Mouse (Mus musculus): ENCODE results near the gene Slc35f6.
A peak's percentile ranks its signal among the peaks of the same experiment; 100 is the strongest.

Gene Slc35f6

DNA sequence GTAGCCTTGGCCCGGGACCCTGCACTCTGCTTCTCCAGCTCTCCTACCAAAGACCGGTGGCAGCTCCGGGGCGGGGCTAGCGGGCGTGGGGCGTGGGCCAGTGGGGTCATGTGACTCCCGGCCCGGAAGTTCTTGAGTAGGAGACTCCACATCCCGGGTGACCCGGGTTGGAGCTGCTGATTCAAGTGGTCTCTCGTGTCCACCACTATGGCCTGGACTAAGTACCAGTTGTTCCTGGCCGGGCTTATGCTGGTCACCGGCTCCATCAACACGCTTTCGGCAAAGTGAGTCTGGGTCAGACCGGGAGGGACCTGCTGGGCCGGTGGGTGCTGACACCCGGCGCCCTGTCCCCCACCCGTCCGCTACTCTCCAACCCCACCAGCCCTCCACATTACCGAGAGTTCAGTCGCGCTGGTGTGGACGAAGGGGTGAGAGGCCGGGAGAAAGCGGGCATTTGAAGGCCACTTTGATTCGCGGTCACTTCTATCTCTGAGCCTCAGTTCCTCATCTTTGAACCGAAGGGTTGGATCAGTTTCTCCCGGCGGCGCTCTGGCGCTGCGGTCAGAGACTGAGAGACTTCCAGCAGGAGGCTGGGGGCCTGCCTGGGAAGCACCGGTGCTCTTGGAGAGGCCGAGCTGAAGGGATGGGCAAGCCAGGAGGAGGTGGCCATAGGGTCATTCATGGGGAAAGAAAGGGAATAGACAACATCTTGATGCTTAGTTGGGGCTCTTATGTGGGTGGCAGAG is at the start of gene Slc35f6:
Gene Slc35f6 (plus strand): TSS at position 119 of the 746 bp plus-strand sequence.
- DNase-seq = peak; percentile 91

GRCm38 (mm10) chr5:30601397-30601796 is 46.3 kb upstream of the Slc35f6 start:
- no peak for DNase-seq

GRCm38 (mm10) chr5:30603255-30603654 is 44.5 kb upstream of the Slc35f6 start:
- no peak for DNase-seq

DNA sequence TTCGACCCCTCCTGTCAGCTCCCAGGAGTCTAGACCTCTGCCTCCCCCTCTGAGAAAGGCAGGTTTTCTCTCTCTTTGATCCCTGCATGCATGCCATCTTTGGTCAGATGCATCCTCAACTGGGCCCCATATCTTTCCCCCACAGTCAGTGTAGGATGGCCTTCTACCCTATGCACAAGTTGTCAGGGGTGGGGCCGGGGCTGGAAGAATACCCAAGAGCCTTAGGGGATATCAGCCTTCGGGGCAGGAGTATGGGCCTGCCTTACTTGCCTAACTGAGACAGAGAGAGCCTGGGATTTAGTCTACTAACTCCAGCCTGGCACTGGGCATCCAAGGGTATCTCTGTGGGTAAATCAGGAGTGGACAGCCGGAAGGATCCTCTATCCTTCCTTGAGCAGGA is 43.8 kb upstream of the Slc35f6 start:
- DNase-seq = no peak

DNA sequence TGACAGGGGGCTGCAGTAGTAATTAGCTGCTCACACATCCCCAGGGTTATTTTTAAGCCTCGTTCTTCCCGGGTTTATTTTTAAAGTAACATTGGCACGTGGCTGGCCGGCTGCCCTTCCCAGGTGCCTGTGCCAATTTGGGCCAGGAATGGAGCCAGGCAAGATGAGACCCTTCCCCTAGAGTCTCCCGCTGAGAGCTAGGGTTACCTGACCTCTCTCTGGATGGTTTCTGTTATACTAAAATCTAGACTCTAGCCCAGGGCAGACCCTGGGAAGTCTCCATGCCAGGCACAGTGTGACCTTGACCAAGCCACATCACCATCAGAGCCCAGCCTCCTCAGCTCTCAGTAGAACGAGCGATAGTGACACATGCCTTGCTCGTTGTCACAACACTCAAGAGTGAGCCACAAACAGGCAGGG is 43.0 kb upstream of the Slc35f6 start:
- no peak for DNase-seq

GRCm38 (mm10) chr5:30605649-30606048 is 42.1 kb upstream of the Slc35f6 start:
- peak; percentile 70 for DNase-seq

DNA sequence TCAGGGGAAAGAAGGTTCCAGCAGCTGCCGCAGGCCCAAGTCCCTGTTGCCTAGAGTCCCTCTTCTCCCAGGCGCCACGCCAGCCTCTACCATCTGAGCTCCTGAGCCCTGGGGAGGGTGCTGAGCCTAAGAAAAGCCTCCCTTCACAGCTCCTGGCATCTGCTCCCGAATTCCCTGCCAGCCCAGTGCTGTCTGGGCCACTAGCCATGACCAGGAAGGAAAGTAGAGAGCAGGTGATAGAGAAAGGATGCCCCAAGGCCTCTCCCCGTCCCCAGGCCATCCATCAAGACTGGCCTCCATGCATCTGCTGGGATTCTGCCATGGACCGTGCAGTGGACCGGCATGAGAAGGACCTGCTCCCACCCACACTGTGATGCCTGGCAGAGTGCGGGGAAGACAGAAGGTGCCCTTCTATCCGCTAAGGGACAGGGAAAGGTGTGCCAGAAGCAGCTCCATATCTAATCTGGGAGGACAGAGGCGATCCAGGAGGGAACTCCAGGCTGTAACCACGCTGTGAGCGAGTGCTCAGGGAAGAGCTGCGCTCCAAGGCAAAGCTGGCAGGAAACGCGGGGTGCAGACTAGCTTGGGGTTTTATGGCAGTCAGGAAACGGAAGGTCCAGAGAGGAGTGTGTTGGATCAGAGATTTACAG is 41.2 kb upstream of the Slc35f6 start:
- DNase-seq = peak; percentile 98

- no peak for DNase-seq
Measured at GRCm38 (mm10) chr5:30609094-30609493, 38.6 kb upstream of the Slc35f6 start.

DNA sequence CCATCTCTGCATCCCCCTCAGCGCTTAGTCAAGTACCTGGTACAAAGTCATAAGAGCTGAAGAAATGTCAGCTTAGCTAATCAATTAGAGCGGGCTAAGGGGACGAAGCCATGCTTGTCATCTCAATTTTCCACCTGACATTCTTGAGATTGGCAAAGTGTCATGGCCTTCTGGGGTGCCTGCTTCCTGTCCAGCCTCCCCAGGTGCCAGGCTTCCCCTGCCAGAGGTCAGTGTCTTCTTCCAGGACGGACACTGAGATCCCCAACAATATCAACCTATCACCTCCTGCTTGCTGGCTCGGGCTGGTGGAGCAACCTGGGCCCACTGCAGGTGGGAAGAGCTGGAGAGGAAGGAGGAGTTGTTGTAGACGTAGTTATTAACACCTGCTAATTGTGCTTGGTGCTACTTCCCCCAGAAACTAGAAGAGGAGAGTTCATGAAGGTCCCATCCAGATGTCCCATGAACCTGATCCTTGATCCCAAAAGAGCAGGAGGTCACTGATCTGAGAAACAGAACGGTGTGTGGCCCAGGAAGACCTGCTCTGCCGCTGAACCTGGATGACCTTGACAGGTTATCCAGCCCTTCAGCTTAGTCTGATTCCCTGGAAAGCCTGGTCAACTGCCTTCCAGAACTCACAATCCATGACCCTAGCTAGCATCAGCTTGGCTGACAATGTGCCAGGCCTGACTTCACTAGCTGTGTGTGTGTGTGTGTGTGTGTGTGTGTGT is 37.7 kb upstream of the Slc35f6 start:
- DNase-seq = peak; percentile 52

DNA sequence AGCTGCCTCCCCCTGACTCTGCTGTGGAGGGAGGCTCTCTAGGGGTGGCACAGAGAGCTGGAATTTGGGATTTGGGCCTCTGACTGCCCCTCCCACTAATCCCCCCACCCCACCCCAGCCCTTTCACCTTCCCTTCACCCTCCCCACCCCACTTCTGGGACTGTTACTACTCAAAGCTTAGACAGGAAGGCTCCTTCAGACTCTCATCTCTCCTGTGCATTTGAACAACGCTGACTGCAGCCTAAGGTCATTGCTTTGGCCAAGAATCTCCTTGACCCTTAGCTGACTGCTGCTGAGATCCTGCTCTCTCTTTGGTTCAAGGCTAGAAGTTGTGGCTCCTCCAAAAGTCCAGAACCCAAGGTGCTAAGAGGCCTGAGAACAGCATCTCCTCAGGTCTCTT is 36.6 kb upstream of the Slc35f6 start:
- no peak for DNase-seq

DNA sequence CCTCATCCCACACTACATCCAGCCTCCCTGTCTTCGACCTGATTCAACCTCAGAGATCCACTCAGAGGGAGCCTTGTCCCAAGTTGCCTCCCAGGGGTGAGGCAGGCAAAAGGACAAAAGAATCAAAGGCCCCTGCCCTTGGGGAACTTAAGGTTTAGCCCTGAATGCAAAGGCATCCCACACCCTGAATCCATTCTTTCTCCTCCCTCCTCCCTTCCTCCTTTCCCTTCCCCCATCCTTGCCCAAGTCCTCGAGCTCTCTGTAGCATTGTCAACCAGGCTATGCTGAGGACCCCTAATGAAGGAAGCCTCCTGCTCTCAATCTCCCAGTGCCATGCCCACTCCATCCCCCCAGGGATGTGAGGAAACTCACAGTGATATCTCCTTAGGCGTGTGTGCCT is 36.0 kb upstream of the Slc35f6 start:
- no peak for DNase-seq

DNA sequence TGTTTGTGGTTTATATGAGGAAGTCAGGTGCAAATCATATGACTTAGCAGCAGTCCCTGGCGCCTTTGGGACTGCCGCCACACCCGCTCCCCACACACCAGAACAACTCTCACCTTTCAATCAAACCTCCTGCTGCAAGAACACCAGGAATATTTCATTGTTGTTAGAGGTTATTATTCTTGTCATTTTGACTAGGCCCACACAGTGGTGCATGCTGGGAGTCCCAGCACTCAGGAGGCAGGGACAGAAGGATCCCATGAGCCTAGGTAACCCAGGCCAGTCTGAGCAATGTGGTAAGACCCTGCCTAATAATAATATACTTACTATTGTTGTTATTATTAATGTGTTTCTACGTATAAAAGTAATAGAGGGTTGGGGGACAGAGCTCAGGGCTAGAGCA is 35.2 kb upstream of the Slc35f6 start:
- DNase-seq = no peak

DNA sequence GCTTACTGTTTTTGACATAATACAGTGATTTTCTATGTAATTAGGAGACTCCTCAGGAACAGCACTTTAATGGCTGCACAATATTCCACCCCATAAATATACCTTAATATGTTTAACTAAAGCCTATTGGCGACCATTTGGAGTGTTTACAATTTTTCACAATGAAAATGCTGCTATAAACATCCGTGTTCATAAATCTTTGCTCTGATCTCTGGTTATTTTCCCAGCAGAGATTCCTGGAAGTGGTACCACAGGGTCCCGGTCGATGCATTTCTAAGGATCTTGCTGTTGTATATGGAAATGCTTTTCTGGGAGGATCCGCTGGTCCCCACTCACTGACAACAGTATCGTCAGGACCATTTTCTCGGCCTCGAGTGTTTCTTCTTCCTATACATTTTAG is 34.5 kb upstream of the Slc35f6 start:
- no peak for DNase-seq

DNA sequence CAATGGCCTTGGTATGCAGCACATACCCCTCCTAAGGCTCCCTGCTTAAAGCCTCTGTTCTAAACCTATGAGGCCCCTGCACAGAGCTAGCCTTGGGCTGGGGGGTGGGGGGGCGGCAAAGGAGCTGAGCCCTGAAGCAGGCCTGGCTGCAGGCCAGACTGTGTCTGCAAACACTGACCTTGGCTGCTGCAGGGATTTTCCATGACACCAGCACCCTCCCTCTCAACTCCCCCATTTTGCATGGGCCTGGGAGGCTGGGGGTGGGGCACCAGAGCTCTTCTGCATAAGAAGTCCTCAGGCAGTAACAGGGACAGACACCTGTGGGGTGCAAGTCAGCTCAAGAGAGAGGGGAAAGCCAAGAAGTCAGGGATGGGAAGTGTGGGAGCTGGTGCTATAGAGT is 33.5 kb upstream of the Slc35f6 start:
- DNase-seq = no peak

GRCm38 (mm10) chr5:30615416-30615815 is 32.3 kb upstream of the Slc35f6 start:
- no peak for DNase-seq

GRCm38 (mm10) chr5:30615819-30616218 is 31.9 kb upstream of the Slc35f6 start:
- DNase-seq = no peak

DNA sequence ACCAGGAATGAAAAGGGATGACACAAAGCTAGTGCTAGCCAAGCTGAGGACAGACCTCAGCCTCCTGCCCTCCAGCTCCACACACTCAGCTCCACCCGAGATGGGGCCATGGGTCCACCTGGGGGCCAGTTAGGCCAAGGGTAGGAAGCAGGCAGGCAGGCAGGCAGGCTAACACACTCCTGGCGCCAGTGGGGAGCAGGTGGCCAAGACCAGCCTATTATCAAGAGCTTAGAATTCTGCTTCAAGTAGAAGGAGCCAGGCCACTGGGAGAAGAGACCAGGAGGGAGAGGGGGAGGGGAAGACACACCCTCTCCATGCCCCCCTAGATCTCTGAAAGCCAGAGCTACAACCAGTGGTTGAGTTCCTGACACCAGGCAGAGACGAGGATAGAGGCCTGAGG is 31.1 kb upstream of the Slc35f6 start:
- DNase-seq = peak; percentile 37

DNA sequence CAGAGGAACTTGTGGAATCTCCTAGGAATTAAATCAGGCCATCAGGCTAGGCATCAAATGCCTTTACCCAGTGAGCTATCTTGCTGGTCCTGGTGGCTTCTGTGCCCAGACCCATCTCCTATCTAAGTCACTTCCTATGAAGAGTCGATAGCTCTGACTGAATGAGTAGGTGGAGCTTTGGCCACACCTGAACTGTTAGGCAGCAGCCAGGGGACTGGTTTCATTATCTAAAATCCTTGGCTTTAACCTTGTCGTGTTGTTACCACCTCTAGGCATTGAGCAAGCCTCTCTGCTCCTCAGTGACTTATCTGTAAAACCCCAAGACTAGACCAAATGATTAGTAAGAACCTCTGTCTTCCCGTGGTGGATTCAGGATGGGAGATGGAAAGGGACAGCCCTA is 30.4 kb upstream of the Slc35f6 start:
- DNase-seq = no peak

GRCm38 (mm10) chr5:30617851-30618250 is 29.9 kb upstream of the Slc35f6 start:
- peak; percentile 49 for DNase-seq

- DNase-seq = peak; percentile 30
Measured at GRCm38 (mm10) chr5:30618376-30619003, 29.2 kb upstream of the Slc35f6 start.

- peak; percentile 34 for DNase-seq
Measured at GRCm38 (mm10) chr5:30619211-30619610, 28.5 kb upstream of the Slc35f6 start.

- DNase-seq = peak; percentile 15
Measured at GRCm38 (mm10) chr5:30620567-30620966, 27.2 kb upstream of the Slc35f6 start.

GRCm38 (mm10) chr5:30621211-30621790 is 26.4 kb upstream of the Slc35f6 start:
- DNase-seq = peak; percentile 17

Data from cerebellum, adult 9-11 months (tissue).